Mouse (Mus musculus) heart, adult 2 months (tissue): Measurements from ENCODE around the gene Ly6g6e. TPM values are rescaled to one million over a fixed set of nuclear protein-coding genes. Genes with fewer than 3 reads are reported as not detected.
A peak's percentile ranks its signal among the peaks of the same experiment; 100 is the strongest.

Experiments
- DNase-seq, 2 experiments: peaks; one replicate each; pipeline ENCODE4 v3.0.0; 2021
- H3K27ac ChIP-seq: fragments of 200-600 bp; 2 replicates; pipeline ENCODE4 v1.8.1; 2022
- H3K27me3 ChIP-seq: fragments of 200-500 bp; 2 replicates; pipeline ENCODE4 v1.6.1; 2012; ENCODE audit warnings: mild to moderate bottlenecking, low read length, inconsistent platforms, mixed read lengths; ENCODE audit not compliant: control insufficient read depth, insufficient read depth
- H3K36me3 ChIP-seq: fragments of 200-500 bp; 2 replicates; pipeline ENCODE4 v1.6.1; 2012; ENCODE audit warnings: low read length, inconsistent platforms; ENCODE audit not compliant: control insufficient read depth, insufficient read depth
- H3K4me1 ChIP-seq: fragments of 200-500 bp; 2 replicates; pipeline ENCODE4 v1.6.1; 2011; ENCODE audit warnings: low read length; ENCODE audit not compliant: control insufficient read depth, insufficient read depth
- H3K4me3 ChIP-seq: fragments of 200-600 bp; 2 replicates; pipeline ENCODE4 v1.8.1; 2022
- H3K79me2 ChIP-seq: fragments of 200-500 bp; replicated peaks from 2 replicates; pipeline ENCODE4 v1.6.1; 2012; ENCODE audit warnings: mild to moderate bottlenecking, inconsistent platforms, low read length, moderate library complexity, mixed read lengths; ENCODE audit not compliant: control insufficient read depth, insufficient read depth
- H3K9ac ChIP-seq: fragments of 200-500 bp; 2 replicates; pipeline ENCODE4 v1.6.1; 2012; ENCODE audit warnings: low read depth, mild to moderate bottlenecking, control low read depth, inconsistent platforms, low read length, mixed read lengths
- CTCF ChIP-seq: fragments of 200-600 bp; IDR thresholded peaks from 2 replicates; pipeline ENCODE4 v1.8.1; 2022; ENCODE audit warnings: antibody characterized with exemption, mild to moderate bottlenecking, moderate library complexity
- EP300 ChIP-seq: fragments of 200-500 bp; IDR thresholded peaks from 2 replicates; pipeline ENCODE4 v1.6.1; 2011; ENCODE audit warnings: low read depth, low read length, control low read depth; ENCODE audit not compliant: insufficient read depth
- POLR2A ChIP-seq: fragments of 200-500 bp; IDR thresholded peaks from 2 replicates; pipeline ENCODE4 v1.6.1; 2011; ENCODE audit warnings: mild to moderate bottlenecking, low read depth, low read length, control low read depth; ENCODE audit not compliant: insufficient read depth
- WGBS: fragments of 180-500 bp; shearing (Covaris S2); methylation state at CpG from one replicate; pipeline ENCODE4 v1.1.7; 2018; 5-methylcytosine and 5-hydroxymethylcytosine counted together
- intact Hi-C: fragments of 180-260 bp; cut with DNase I; formaldehyde crosslinking; loops from one replicate; pipeline ENCODE4 v1.15.1; 2025
- polyA plus RNA-seq: library from polyadenylated mRNA; depleted of rRNA; stranded (reverse); fragments of >200 nt; gene quantifications from 2 replicates; pipeline ENCODE4 v1.2.3, GENCODE M21; 2012
- total RNA-seq, 2 experiments: library from RNA; stranded (reverse); gene quantifications; 2 replicates each; pipeline ENCODE4 v1.2.3; 2021

The Ly6g6e gene
- total and polyA plus RNA-seq, 3 experiments, result 0.41 TPM; not detected in 2

- intact Hi-C loops, result loop anchor here (1.0 kb wide), 1 partner anchor 85 kb away; no protein-coding TSS in a partner anchor
- no peaks in the 10 kb centered on the region for H3K4me1 ChIP-seq
- DNase-seq, result no peak
- TF ChIP-seq EP300 (no peak), CTCF (peak; percentile 64)
- H3K27me3 ChIP-seq, result no peaks in the 10 kb centered on the region
- H3K9ac ChIP-seq, result no peak overlapping the region
- no peaks in the 10 kb centered on the region for H3K36me3 ChIP-seq
- no peak overlapping the region for H3K27ac ChIP-seq
- H3K79me2 ChIP-seq, result no peaks in the 10 kb centered on the region
- 31% methylated on average over 13 of the region's 13 CpGs for WGBS
- H3K4me3 ChIP-seq, result no peak overlapping the region
Measured at GRCm38 (mm10) chr17:35105740-35106389, 29.2 kb downstream of the Ly6g6e start.

GRCm38 (mm10) chr17:35106522-35106921, 29.8 kb downstream of the Ly6g6e start:
- 64% methylated on average over 3 of the region's 3 CpGs for WGBS

GRCm38 (mm10) chr17:35108097-35108496, 31.4 kb downstream of the Ly6g6e start, which contains the start of gene Ly6g5c:
Gene Ly6g5c, plus strand, starts transcription at chr17:35108279.
- intact Hi-C loops, result no loop called here
- no peak for DNase-seq
- no peaks in the 10 kb centered on the region for H3K27me3 ChIP-seq
- no peak within 1 kb of the TSS for H3K9ac ChIP-seq
- no peak within 1 kb of the TSS for H3K27ac ChIP-seq
- TF ChIP-seq POLR2A, result no peak
- TF ChIP-seq CTCF, result no peak
- no peak for TF ChIP-seq EP300
- H3K36me3 ChIP-seq, result no peaks in the 10 kb centered on the region
- H3K79me2 ChIP-seq, result no peaks in the 10 kb centered on the region
- peaks cover 2% of the 10 kb centered on the region for H3K4me1 ChIP-seq
- no peak within 1 kb of the TSS for H3K4me3 ChIP-seq
- WGBS, result 73% methylated on average over 6 of the region's 6 CpGs

More at GRCm38 (mm10) chr17:35106522-35106921, 29.8 kb downstream of the Ly6g6e start:
- intact Hi-C loops, result loop anchor here (1.0 kb wide), 1 partner anchor 85 kb away; no protein-coding TSS in a partner anchor
- no peaks in the 10 kb centered on the region; the same call in 1 of the 2 replicates for H3K4me1 ChIP-seq
- H3K9ac ChIP-seq, result no peak overlapping the region
- DNase-seq, result no peak
- no peaks in the 10 kb centered on the region for H3K27me3 ChIP-seq
- H3K79me2 ChIP-seq, result no peaks in the 10 kb centered on the region
- no peak overlapping the region for H3K4me3 ChIP-seq
- no peaks in the 10 kb centered on the region for H3K36me3 ChIP-seq
- no peak overlapping the region for H3K27ac ChIP-seq
- TF ChIP-seq CTCF, result no peak
- no peak for TF ChIP-seq POLR2A
- TF ChIP-seq EP300, result no peak

GRCm38 (mm10) chr17:35111774-35112173, 35.1 kb downstream of the Ly6g6e start:
- Histone ChIP-seq H3K79me2 (no peaks in the 10 kb centered on the region), H3K4me1 (peaks cover 2% of the 10 kb centered on the region), H3K36me3 (no peaks in the 10 kb centered on the region), H3K27me3 (no peaks in the 10 kb centered on the region), H3K27ac (no peak overlapping the region; the same call in 1 of the 2 replicates), H3K9ac (peak overlapping the region; percentile 34; the same call in 1 of the 2 replicates), H3K4me3 (peak overlapping the region; percentile 12; the same call in 1 of the 2 replicates)
- WGBS, result 33% methylated on average over 9 of the region's 9 CpGs
- DNase-seq, result no peak
- intact Hi-C loops, result no loop called here
- TF ChIP-seq POLR2A, result peak; percentile 29; the same call in 1 of the 2 replicates
- TF ChIP-seq CTCF, result no peak

GRCm38 (mm10) chr17:35115046-35116019, 38.6 kb downstream of the Ly6g6e start, which contains the start of gene Ly6g5b:
Gene Ly6g5b, minus strand, starts transcription at chr17:35115428.
- H3K79me2 ChIP-seq, result peaks cover 2% of the 10 kb centered on the region; the same call in 1 of the 2 replicates
- DNase-seq, result no peak

More at GRCm38 (mm10) chr17:35115046-35116019, 38.6 kb downstream of the Ly6g6e start, which contains the start of gene Ly6g5b:
- Histone ChIP-seq H3K36me3 (peaks cover 6% of the 10 kb centered on the region), H3K27me3 (no peaks in the 10 kb centered on the region), H3K4me1 (peaks cover 4% of the 10 kb centered on the region), H3K4me3 (no peak within 1 kb of the TSS), H3K27ac (no peak within 1 kb of the TSS), H3K9ac (no peak within 1 kb of the TSS)
- TF ChIP-seq POLR2A, result no peak
- peak; percentile 56 for TF ChIP-seq CTCF
- 85% methylated on average over 8 of the region's 8 CpGs for WGBS
- intact Hi-C loops, result no loop called here
